Mouse (Mus musculus): ENCODE measurements around the gene Acp1. TPM values are rescaled to one million over a fixed set of nuclear protein-coding genes. Genes with fewer than 3 reads are reported as not detected.

Gene Acp1
- polyA plus RNA-seq, 1 experiment from 2014 or later: 194 TPM

GRCm38 (mm10) chr12:30912048-30912381, 626 bp upstream of the Acp1 start:
- H3K4me1 ChIP-seq (ENCODE audit: control insufficient read depth, insufficient read depth, low read length): peaks cover 6% of the 10 kb centered on the region
- no peak overlapping the region for H3K27ac ChIP-seq (ENCODE audit: low read depth, low read length)
- 0% methylated on average over 18 of the region's 19 CpGs for WGBS
- H3K4me2 ChIP-seq (ENCODE audit: low read depth): peak overlapping the region; percentile 86
- no peak for DNase-seq (ENCODE audit: low spot score)
- H3K9me3 ChIP-seq (ENCODE audit: control insufficient read depth, low read length): no peaks in the 10 kb centered on the region
- ATAC-seq (ENCODE audit: insufficient read depth, low FRiP score, low TSS enrichment): peak; percentile 76
- no peaks in the 10 kb centered on the region for H3K27me3 ChIP-seq (ENCODE audit: control insufficient read depth, insufficient read depth, low read length)
- H3K9ac ChIP-seq (ENCODE audit: low read length): peak overlapping the region; percentile 73
- peak overlapping the region; percentile 74 for H3K4me3 ChIP-seq (ENCODE audit: low read depth, low read length)
- no peaks in the 10 kb centered on the region for H3K36me3 ChIP-seq (ENCODE audit: control insufficient read depth, insufficient read depth, low read length)

- peak; percentile 13 for DNase-seq (ENCODE audit: low spot score)
- Histone ChIP-seq H3K4me1 (ENCODE audit: control insufficient read depth, insufficient read depth, low read length) (peaks cover 6% of the 10 kb centered on the region), H3K9me3 (ENCODE audit: control insufficient read depth, low read length) (no peaks in the 10 kb centered on the region), H3K9ac (ENCODE audit: low read length) (peak overlapping the region; percentile 73), H3K4me3 (ENCODE audit: low read depth, low read length) (peak overlapping the region; percentile 74), H3K36me3 (ENCODE audit: control insufficient read depth, insufficient read depth, low read length) (no peaks in the 10 kb centered on the region), H3K27ac (ENCODE audit: low read depth, low read length) (no peak overlapping the region), H3K4me2 (ENCODE audit: low read depth) (peak overlapping the region; percentile 86), H3K27me3 (ENCODE audit: control insufficient read depth, insufficient read depth, low read length) (no peaks in the 10 kb centered on the region)
- ATAC-seq (ENCODE audit: insufficient read depth, low FRiP score, low TSS enrichment): no peak; the same call in 1 of the 2 replicates
- WGBS: 20% methylated on average over 8 of the region's 8 CpGs
Measured at GRCm38 (mm10) chr12:30910860-30911259, 529 bp downstream of the Acp1 start.

DNA sequence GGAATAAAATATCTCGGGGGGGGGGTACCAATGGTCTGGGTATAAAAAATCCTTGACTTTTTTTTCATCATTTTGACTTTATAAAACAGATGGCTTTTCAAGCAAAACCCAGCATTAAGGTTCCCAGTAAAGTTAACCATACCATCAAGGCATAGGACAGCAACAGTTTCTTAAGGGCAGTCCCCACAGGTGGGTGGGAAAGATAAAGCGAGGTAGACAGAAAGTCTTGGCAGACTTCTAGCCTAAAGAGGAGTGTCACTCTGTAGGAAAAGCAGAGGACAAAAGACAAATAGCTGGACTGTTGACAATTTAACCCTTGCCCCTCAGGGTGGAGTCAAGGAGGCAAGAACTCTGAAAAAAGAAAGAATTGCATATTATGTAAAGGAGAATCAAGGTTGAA, 1.5 kb downstream of the Acp1 start:
- DNase-seq (ENCODE audit: low spot score) (no peak), ATAC-seq (ENCODE audit: insufficient read depth, low FRiP score, low TSS enrichment) (no peak)
- no peaks in the 10 kb centered on the region for H3K36me3 ChIP-seq (ENCODE audit: control insufficient read depth, insufficient read depth, low read length)
- no peaks in the 10 kb centered on the region for H3K27me3 ChIP-seq (ENCODE audit: control insufficient read depth, insufficient read depth, low read length)
- no peaks in the 10 kb centered on the region for H3K9me3 ChIP-seq (ENCODE audit: control insufficient read depth, low read length)
- H3K4me2 ChIP-seq (ENCODE audit: low read depth): no peak overlapping the region
- no peak overlapping the region for H3K27ac ChIP-seq (ENCODE audit: low read depth, low read length)
- H3K4me3 ChIP-seq (ENCODE audit: low read depth, low read length): no peak overlapping the region
- 78% methylated on average over 2 of the region's 2 CpGs for WGBS
- H3K4me1 ChIP-seq (ENCODE audit: control insufficient read depth, insufficient read depth, low read length): peaks cover 6% of the 10 kb centered on the region
- H3K9ac ChIP-seq (ENCODE audit: low read length): no peak overlapping the region

DNA sequence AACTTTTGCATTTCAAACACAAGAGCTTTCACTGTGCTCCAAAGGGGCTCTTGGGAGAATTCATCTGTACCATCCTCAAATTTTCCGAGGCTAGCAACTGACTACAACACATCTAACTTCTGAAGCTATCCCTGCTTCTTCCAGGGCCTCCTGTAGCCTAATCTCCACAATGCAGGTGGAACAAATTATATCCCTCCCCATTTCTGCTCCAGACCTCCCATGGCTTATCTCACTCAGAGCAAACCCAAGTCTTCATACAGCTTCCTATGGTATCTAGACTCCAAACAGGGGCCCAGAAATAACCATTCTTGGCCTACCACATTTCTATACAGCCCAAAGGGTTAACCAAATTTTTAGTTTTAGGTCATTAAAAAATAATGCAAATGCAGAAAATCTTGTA, 2.7 kb downstream of the Acp1 start:
- WGBS: 80% methylated on average over 1 of the region's 1 CpGs

DNA sequence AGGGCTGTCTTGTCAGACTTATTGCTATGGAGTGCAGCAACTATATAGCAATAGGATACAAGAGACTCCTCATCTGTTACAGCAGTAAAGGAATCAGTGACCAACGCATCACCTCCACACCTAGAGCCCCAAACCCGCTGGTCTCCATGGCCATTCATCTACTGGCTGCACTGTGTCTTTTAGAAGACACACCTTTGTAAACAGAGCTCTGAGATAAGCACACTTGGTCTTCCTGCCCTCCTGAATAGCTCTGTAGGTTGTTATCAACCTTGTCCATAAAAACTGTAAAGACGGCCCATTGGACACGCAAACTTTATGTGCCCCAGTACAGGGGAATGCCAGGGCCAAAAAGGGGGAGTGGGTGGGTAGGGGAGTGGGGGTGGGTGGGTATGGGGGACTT, 14.3 kb downstream of the Acp1 start:
- 91% methylated on average over 4 of the region's 4 CpGs for WGBS
- DNase-seq (ENCODE audit: low spot score) (no peak), ATAC-seq (ENCODE audit: insufficient read depth, low FRiP score, low TSS enrichment) (no peak)
- H3K4me1 ChIP-seq (ENCODE audit: control insufficient read depth, insufficient read depth, low read length): no peaks in the 10 kb centered on the region
- no peak overlapping the region for H3K4me3 ChIP-seq (ENCODE audit: low read depth, low read length)
- H3K36me3 ChIP-seq (ENCODE audit: control insufficient read depth, insufficient read depth, low read length): peaks cover 4% of the 10 kb centered on the region
- H3K9ac ChIP-seq (ENCODE audit: low read length): no peak overlapping the region
- no peaks in the 10 kb centered on the region for H3K9me3 ChIP-seq (ENCODE audit: control insufficient read depth, low read length)
- H3K4me2 ChIP-seq (ENCODE audit: low read depth): no peak overlapping the region
- no peaks in the 10 kb centered on the region for H3K27me3 ChIP-seq (ENCODE audit: control insufficient read depth, insufficient read depth, low read length)
- no peak overlapping the region for H3K27ac ChIP-seq (ENCODE audit: low read depth, low read length)

More for the DNA sequence above, 2.7 kb downstream of the Acp1 start:
- no peaks in the 10 kb centered on the region for H3K27me3 ChIP-seq (ENCODE audit: control insufficient read depth, insufficient read depth, low read length)
- ATAC-seq (ENCODE audit: insufficient read depth, low FRiP score, low TSS enrichment) (no peak), DNase-seq (ENCODE audit: low spot score) (no peak)
- H3K27ac ChIP-seq (ENCODE audit: low read depth, low read length): no peak overlapping the region
- no peak overlapping the region for H3K9ac ChIP-seq (ENCODE audit: low read length)
- H3K36me3 ChIP-seq (ENCODE audit: control insufficient read depth, insufficient read depth, low read length): no peaks in the 10 kb centered on the region
- H3K4me3 ChIP-seq (ENCODE audit: low read depth, low read length): no peak overlapping the region
- H3K4me1 ChIP-seq (ENCODE audit: control insufficient read depth, insufficient read depth, low read length): peaks cover 6% of the 10 kb centered on the region
- H3K4me2 ChIP-seq (ENCODE audit: low read depth): no peak overlapping the region
- no peaks in the 10 kb centered on the region for H3K9me3 ChIP-seq (ENCODE audit: control insufficient read depth, low read length)

DNA sequence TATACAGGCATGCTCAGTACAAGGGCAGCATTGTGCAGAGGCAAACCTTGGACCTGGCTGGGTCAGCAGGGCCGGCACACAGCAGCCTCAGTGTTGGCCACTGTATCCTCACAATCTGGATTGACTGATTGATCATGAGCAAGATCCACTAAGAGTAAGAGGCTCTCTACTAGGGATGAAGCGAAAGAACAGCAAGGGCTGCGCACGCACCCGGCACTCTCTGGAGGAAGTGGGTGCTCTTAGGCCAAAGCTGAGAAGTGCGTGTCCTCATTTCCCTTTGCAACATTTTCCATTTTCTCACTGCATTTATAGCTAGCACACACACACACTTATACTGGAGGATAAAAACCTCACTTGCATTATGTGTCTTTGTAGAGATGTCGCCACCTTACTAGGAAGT, 20.0 kb downstream of the Acp1 start:
- Histone ChIP-seq H3K36me3 (ENCODE audit: control insufficient read depth, insufficient read depth, low read length) (no peaks in the 10 kb centered on the region), H3K4me3 (ENCODE audit: low read depth, low read length) (no peak overlapping the region), H3K9ac (ENCODE audit: low read length) (no peak overlapping the region), H3K27me3 (ENCODE audit: control insufficient read depth, insufficient read depth, low read length) (no peaks in the 10 kb centered on the region), H3K4me2 (ENCODE audit: low read depth) (no peak overlapping the region), H3K9me3 (ENCODE audit: control insufficient read depth, low read length) (no peaks in the 10 kb centered on the region), H3K4me1 (ENCODE audit: control insufficient read depth, insufficient read depth, low read length) (no peaks in the 10 kb centered on the region), H3K27ac (ENCODE audit: low read depth, low read length) (no peak overlapping the region)
- no peak for ATAC-seq (ENCODE audit: insufficient read depth, low FRiP score, low TSS enrichment)
- WGBS: 86% methylated on average over 7 of the region's 7 CpGs
- no peak for DNase-seq (ENCODE audit: low spot score)

- Histone ChIP-seq H3K4me3 (ENCODE audit: low read depth, low read length) (no peak overlapping the region), H3K27ac (ENCODE audit: low read depth, low read length) (no peak overlapping the region), H3K4me1 (ENCODE audit: control insufficient read depth, insufficient read depth, low read length) (no peaks in the 10 kb centered on the region), H3K9me3 (ENCODE audit: control insufficient read depth, low read length) (no peaks in the 10 kb centered on the region), H3K27me3 (ENCODE audit: control insufficient read depth, insufficient read depth, low read length) (peaks cover 8% of the 10 kb centered on the region), H3K36me3 (ENCODE audit: control insufficient read depth, insufficient read depth, low read length) (no peaks in the 10 kb centered on the region), H3K9ac (ENCODE audit: low read length) (no peak overlapping the region), H3K4me2 (ENCODE audit: low read depth) (no peak overlapping the region)
- WGBS: 43% methylated on average over 5 of the region's 5 CpGs
- DNase-seq (ENCODE audit: low spot score) (peak; percentile 73), ATAC-seq (ENCODE audit: insufficient read depth, low FRiP score, low TSS enrichment) (no peak)
Measured at GRCm38 (mm10) chr12:30890067-30890466, 21.3 kb downstream of the Acp1 start.

DNA sequence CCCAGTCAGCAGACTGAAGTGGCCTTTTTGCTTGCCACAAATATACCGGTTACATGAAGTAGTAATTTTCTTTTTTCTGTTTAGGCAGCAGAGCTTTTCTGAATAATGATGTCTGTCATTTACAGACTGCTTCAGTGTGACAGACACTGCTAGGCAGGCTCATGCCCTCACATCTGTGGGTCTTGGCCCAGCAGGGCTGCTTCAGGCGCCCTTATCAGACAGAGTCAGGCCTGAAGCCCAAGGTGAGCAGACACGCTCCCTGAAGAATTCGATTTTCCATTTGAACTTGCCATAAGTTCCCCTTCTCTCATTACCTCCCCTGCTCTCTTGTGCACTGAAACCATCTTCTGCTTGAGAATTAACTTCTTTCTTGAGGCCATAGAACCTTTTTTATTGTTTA, 23.4 kb downstream of the Acp1 start:
- peaks cover 26% of the 10 kb centered on the region for H3K27me3 ChIP-seq (ENCODE audit: control insufficient read depth, insufficient read depth, low read length)
- no peak for ATAC-seq (ENCODE audit: insufficient read depth, low FRiP score, low TSS enrichment)
- no peak overlapping the region for H3K4me2 ChIP-seq (ENCODE audit: low read depth)
- no peaks in the 10 kb centered on the region for H3K36me3 ChIP-seq (ENCODE audit: control insufficient read depth, insufficient read depth, low read length)
- no peak for DNase-seq (ENCODE audit: low spot score)
- WGBS: 87% methylated on average over 4 of the region's 4 CpGs
- no peak overlapping the region for H3K4me3 ChIP-seq (ENCODE audit: low read depth, low read length)
- no peak overlapping the region for H3K9ac ChIP-seq (ENCODE audit: low read length)
- no peak overlapping the region for H3K27ac ChIP-seq (ENCODE audit: low read depth, low read length)
- peaks cover 5% of the 10 kb centered on the region; the same call in 1 of the 2 replicates for H3K4me1 ChIP-seq (ENCODE audit: control insufficient read depth, insufficient read depth, low read length)
- no peaks in the 10 kb centered on the region for H3K9me3 ChIP-seq (ENCODE audit: control insufficient read depth, low read length)

- H3K4me2 ChIP-seq (ENCODE audit: low read depth): no peak overlapping the region
- H3K36me3 ChIP-seq (ENCODE audit: control insufficient read depth, insufficient read depth, low read length): no peaks in the 10 kb centered on the region
- DNase-seq (ENCODE audit: low spot score): no peak
- H3K9me3 ChIP-seq (ENCODE audit: control insufficient read depth, low read length): no peaks in the 10 kb centered on the region
- H3K4me3 ChIP-seq (ENCODE audit: low read depth, low read length): no peak overlapping the region
- 79% methylated on average over 6 of the region's 6 CpGs for WGBS
- H3K4me1 ChIP-seq (ENCODE audit: control insufficient read depth, insufficient read depth, low read length): peaks cover 5% of the 10 kb centered on the region; the same call in 1 of the 2 replicates
- no peak overlapping the region for H3K9ac ChIP-seq (ENCODE audit: low read length)
- no peak for ATAC-seq (ENCODE audit: insufficient read depth, low FRiP score, low TSS enrichment)
- no peak overlapping the region for H3K27ac ChIP-seq (ENCODE audit: low read depth, low read length)
- H3K27me3 ChIP-seq (ENCODE audit: control insufficient read depth, insufficient read depth, low read length): peaks cover 32% of the 10 kb centered on the region
Measured at GRCm38 (mm10) chr12:30885891-30886290, 25.5 kb downstream of the Acp1 start.
